Mouse (Mus musculus): Measurements from ENCODE around the gene Lipt1.
A peak's percentile ranks its signal among the peaks of the same experiment; 100 is the strongest.

Lipt1 gene

GRCm38 (mm10) chr1:37871704-37872103 is at the start of gene Lipt1:
TSS of gene Lipt1 (plus strand) at chr1:37871738.
- no peak for DNase-seq

GRCm38 (mm10) chr1:37831681-37832080 is 39.9 kb upstream of the Lipt1 start:
- DNase-seq, result peak; percentile 85

- DNase-seq, result no peak
Observed at GRCm38 (mm10) chr1:37846878-37847277, 24.7 kb upstream of the Lipt1 start.

GRCm38 (mm10) chr1:37850696-37851095 is 20.8 kb upstream of the Lipt1 start:
- DNase-seq, result no peak

GRCm38 (mm10) chr1:37864511-37865400 is 6.8 kb upstream of the Lipt1 start:
- peak; percentile 100 for DNase-seq

- peak; percentile 53 for DNase-seq
Observed at GRCm38 (mm10) chr1:37865401-37866215, 5.9 kb upstream of the Lipt1 start.

- DNase-seq, result no peak
Observed at GRCm38 (mm10) chr1:37866286-37866685, 5.3 kb upstream of the Lipt1 start, which contains the start of gene Tsga10. TSS of gene Tsga10 (minus strand) at chr1:37866429.

- peak; percentile 45 for DNase-seq
Observed at GRCm38 (mm10) chr1:37867056-37867455, 4.5 kb upstream of the Lipt1 start.

GRCm38 (mm10) chr1:37867684-37868322 is 3.7 kb upstream of the Lipt1 start:
- DNase-seq, result peak; percentile 26

GRCm38 (mm10) chr1:37868640-37869039 is 2.9 kb upstream of the Lipt1 start:
- no peak for DNase-seq

- no peak for DNase-seq
Observed at GRCm38 (mm10) chr1:37869362-37869761, 2.2 kb upstream of the Lipt1 start.

- DNase-seq, result peak; percentile 82
Observed at GRCm38 (mm10) chr1:37872131-37873067, 861 bp downstream of the Lipt1 start.

GRCm38 (mm10) chr1:37873157-37873556 is 1.6 kb downstream of the Lipt1 start:
- no peak for DNase-seq

- no peak for DNase-seq
Observed at GRCm38 (mm10) chr1:37877736-37878460, 6.4 kb downstream of the Lipt1 start.

GRCm38 (mm10) chr1:37883411-37883810 is 11.9 kb downstream of the Lipt1 start:
- no peak for DNase-seq

GRCm38 (mm10) chr1:37884451-37884850 is 12.9 kb downstream of the Lipt1 start:
- no peak for DNase-seq

GRCm38 (mm10) chr1:37889206-37889605 is 17.7 kb downstream of the Lipt1 start:
- DNase-seq, result no peak

- DNase-seq, result peak; percentile 90
Observed at GRCm38 (mm10) chr1:37890025-37890652, 18.6 kb downstream of the Lipt1 start, which contains the start of the genes Mitd1 and Mrpl30. TSS of gene Mitd1 (minus strand) at chr1:37890411. TSS of gene Mrpl30 (plus strand) at chr1:37890477.

- DNase-seq, result no peak
Observed at GRCm38 (mm10) chr1:37891400-37891799, 19.9 kb downstream of the Lipt1 start.

GRCm38 (mm10) chr1:37894606-37895005 is 23.1 kb downstream of the Lipt1 start:
- no peak for DNase-seq

- no peak for DNase-seq
Observed at GRCm38 (mm10) chr1:37899816-37900215, 28.3 kb downstream of the Lipt1 start.
